8 mouse cellular contexts compared by ENCODE assay signal in genomic region chr4:132921488-132921887, GRCm38 (mm10). TPM values are rescaled to one million over a fixed set of nuclear protein-coding genes. Genes with fewer than 3 reads are reported as not detected.
A peak's percentile ranks its signal among the peaks of the same experiment; 100 is the strongest.
DNase-seq lines count a peak whose midpoint lies in the region; ATAC-seq and TF ChIP-seq lines count a peak whose summit lies in the region.

No protein-coding gene starts in this region.

- no peak for TF ChIP-seq CTCF in liver, adult 2 months (IDR thresholded peaks at IDR 0.05; ENCODE audit: low read depth, low read length)

- H3K9ac ChIP-seq in liver, adult 2 months (ENCODE audit: low read depth, low read length): peak overlapping the region; percentile 99
- peak overlapping the region; percentile 72 for H3K9ac ChIP-seq in embryonic facial prominence, embryonic 11.5 days (replicated peaks; ENCODE audit: low read length)
- H3K9ac ChIP-seq in intestine, embryonic 14.5 days (ENCODE audit: low read length): peak overlapping the region; percentile 85
- peak overlapping the region; percentile 91 for H3K9ac ChIP-seq in neural tube, embryonic 12.5 days

- H3K4me2 ChIP-seq in embryonic facial prominence, embryonic 11.5 days (ENCODE audit: low read depth, low read length): peak overlapping the region; percentile 69
- H3K4me2 ChIP-seq in intestine, embryonic 14.5 days (ENCODE audit: low read length): peak overlapping the region; percentile 72
- H3K4me2 ChIP-seq in neural tube, embryonic 12.5 days (replicated peaks): peak overlapping the region; percentile 77

- H3K4me1 ChIP-seq in liver, adult 2 months (ENCODE audit: control insufficient read depth, insufficient read depth, low read length): peaks cover 4% of the 10 kb centered on the region; the same call in 1 of the 2 replicates
- no peaks in the 10 kb centered on the region for H3K4me1 ChIP-seq in embryonic facial prominence, embryonic 11.5 days (ENCODE audit: control insufficient read depth, insufficient read depth, low read length)
- peaks cover 12% of the 10 kb centered on the region; the same call in 1 of the 2 replicates for H3K4me1 ChIP-seq in intestine, embryonic 14.5 days (replicated peaks; ENCODE audit: control insufficient read depth, insufficient read depth, low read length)
- peaks cover 6% of the 10 kb centered on the region for H3K4me1 ChIP-seq in neural tube, embryonic 12.5 days

- H3K9me3 ChIP-seq in embryonic facial prominence, embryonic 11.5 days (replicated peaks; ENCODE audit: control insufficient read depth, low read length): no peaks in the 10 kb centered on the region
- H3K9me3 ChIP-seq in intestine, embryonic 14.5 days (ENCODE audit: control insufficient read depth, low read length): no peaks in the 10 kb centered on the region
- no peaks in the 10 kb centered on the region for H3K9me3 ChIP-seq in neural tube, embryonic 12.5 days

- DNase-seq in liver, adult 2 months (ENCODE audit: extremely low read depth, low read depth, low spot score): no peak
- DNase-seq in liver: no peak
- DNase-seq in embryonic facial prominence, embryonic 11.5 days (ENCODE audit: low spot score): no peak
- DNase-seq in intestine, embryonic 14.5 days (ENCODE audit: low spot score): no peak
- no peak for DNase-seq in adrenal gland, adult (ENCODE audit: inconsistent age in 2 of 2, low spot score in 1 of 2)
- DNase-seq in B cell, adult 2 months: no peak
- DNase-seq in kidney, adult 9 months: no peak

- 37% methylated on average over 12 of the region's 12 CpGs for WGBS in liver, adult 2 months
- WGBS in embryonic facial prominence, embryonic 11.5 days: 46% methylated on average over 12 of the region's 12 CpGs
- WGBS in intestine, embryonic 14.5 days: 36% methylated on average over 12 of the region's 12 CpGs
- 47% methylated on average over 12 of the region's 12 CpGs for WGBS in neural tube, embryonic 12.5 days

- H3K4me3 ChIP-seq in liver, adult 2 months (ENCODE audit: insufficient read depth, low read depth, low read length): peak overlapping the region; percentile 93
- H3K4me3 ChIP-seq in embryonic facial prominence, embryonic 11.5 days (ENCODE audit: low read depth, low read length): peak overlapping the region; percentile 85
- H3K4me3 ChIP-seq in intestine, embryonic 14.5 days (ENCODE audit: low read depth, low read length): peak overlapping the region; percentile 87
- peak overlapping the region; percentile 93 for H3K4me3 ChIP-seq in neural tube, embryonic 12.5 days

- H3K36me3 ChIP-seq in liver, adult 2 months (ENCODE audit: control insufficient read depth, insufficient read depth, low read length): peaks cover 5% of the 10 kb centered on the region
- no peaks in the 10 kb centered on the region; the same call in 1 of the 2 replicates for H3K36me3 ChIP-seq in embryonic facial prominence, embryonic 11.5 days (replicated peaks; ENCODE audit: control insufficient read depth, insufficient read depth, low read depth, low read length)
- peaks cover 21% of the 10 kb centered on the region for H3K36me3 ChIP-seq in intestine, embryonic 14.5 days (ENCODE audit: control insufficient read depth, insufficient read depth, low read length)
- peaks cover 20% of the 10 kb centered on the region for H3K36me3 ChIP-seq in neural tube, embryonic 12.5 days

- H3K27me3 ChIP-seq in liver, adult 2 months (ENCODE audit: control insufficient read depth, insufficient read depth, low read length): no peaks in the 10 kb centered on the region
- no peaks in the 10 kb centered on the region for H3K27me3 ChIP-seq in embryonic facial prominence, embryonic 11.5 days (ENCODE audit: control insufficient read depth, insufficient read depth, low read length)
- no peaks in the 10 kb centered on the region for H3K27me3 ChIP-seq in intestine, embryonic 14.5 days (replicated peaks; ENCODE audit: control insufficient read depth, insufficient read depth, low read length)
- no peaks in the 10 kb centered on the region for H3K27me3 ChIP-seq in neural tube, embryonic 12.5 days (replicated peaks)

- TF ChIP-seq POLR2A in liver, adult 2 months (IDR thresholded peaks at IDR 0.05; ENCODE audit: extremely low read depth, insufficient read depth, low read length): no peak

- peaks cover 3% of the 10 kb centered on the region; the same call in 1 of the 2 replicates for H3K79me2 ChIP-seq in liver, adult 2 months (ENCODE audit: control insufficient read depth, insufficient read depth, low read length)

- H3K27ac ChIP-seq in liver, adult 2 months (replicated peaks; ENCODE audit: insufficient read depth, low read depth, low read length): no peak overlapping the region
- no peak overlapping the region for H3K27ac ChIP-seq in embryonic facial prominence, embryonic 11.5 days (replicated peaks; ENCODE audit: low read depth, low read length)
- no peak overlapping the region for H3K27ac ChIP-seq in intestine, embryonic 14.5 days (ENCODE audit: low read depth)
- no peak overlapping the region for H3K27ac ChIP-seq in neural tube, embryonic 12.5 days

- no peak for ATAC-seq in embryonic facial prominence, embryonic 11.5 days (replicated peaks; ENCODE audit: insufficient number of reproducible peaks, low FRiP score, low TSS enrichment, low read depth)
- no peak for ATAC-seq in intestine, embryonic 14.5 days (replicated peaks; ENCODE audit: low FRiP score, low TSS enrichment, low read depth)
- no peak for ATAC-seq in neural tube, embryonic 12.5 days (ENCODE audit: low FRiP score, low read depth)

RNA-seq across cellular contexts. Expression of gene Fam76a, which starts 0.9 kb away (rescaled TPM):
- total RNA-seq in liver, adult 2 months (2014; rRNA removed): 11.3 and 11.6 TPM in 2 replicates
- polyA plus RNA-seq in liver, adult 2 months (2012; rRNA removed): 4.9 and 5.8 TPM in 2 replicates
- 26.3 and 36.6 TPM in 2 replicates for polyA plus RNA-seq in embryonic facial prominence, embryonic 11.5 days (2014; fragmentation: Nextera tagmentation; extraction: Ambion mirVana)
- polyA plus RNA-seq in intestine, embryonic 14.5 days (2014; fragmentation: Nextera tagmentation; extraction: Ambion mirVana): 40.1 and 41.9 TPM in 2 replicates
- 27.3 and 29.6 TPM in 2 replicates for polyA plus RNA-seq in neural tube, embryonic 12.5 days (2016; fragmentation: Nextera tagmentation; extraction: Ambion mirVana)

RNA-seq across cellular contexts. Expression of gene Stx12, which starts 37.2 kb away (rescaled TPM):
- total RNA-seq in liver, adult 2 months (2014; rRNA removed): 13.6 and 15.2 TPM in 2 replicates
- 5.7 and 6.9 TPM in 2 replicates for polyA plus RNA-seq in liver, adult 2 months (2012; rRNA removed)
- polyA plus RNA-seq in embryonic facial prominence, embryonic 11.5 days (2014; fragmentation: Nextera tagmentation; extraction: Ambion mirVana): 82.1 and 84.8 TPM in 2 replicates
- polyA plus RNA-seq in intestine, embryonic 14.5 days (2014; fragmentation: Nextera tagmentation; extraction: Ambion mirVana): 58.1 and 63.4 TPM in 2 replicates
- polyA plus RNA-seq in neural tube, embryonic 12.5 days (2016; fragmentation: Nextera tagmentation; extraction: Ambion mirVana): 108 and 110 TPM in 2 replicates

RNA-seq across cellular contexts. Expression of gene Fgr, which starts 52.4 kb away (rescaled TPM):
- total RNA-seq in liver, adult 2 months (2014; rRNA removed): 1.2 and 1.3 TPM in 2 replicates
- polyA plus RNA-seq in liver, adult 2 months (2012; rRNA removed): 0.86 and 1.6 TPM in 2 replicates
- polyA plus RNA-seq in embryonic facial prominence, embryonic 11.5 days (2014; fragmentation: Nextera tagmentation; extraction: Ambion mirVana): 0.08 and 0.20 TPM in 2 replicates
- polyA plus RNA-seq in intestine, embryonic 14.5 days (2014; fragmentation: Nextera tagmentation; extraction: Ambion mirVana): 0.62 and 0.99 TPM in 2 replicates
- polyA plus RNA-seq in neural tube, embryonic 12.5 days (2016; fragmentation: Nextera tagmentation; extraction: Ambion mirVana): 0.22 and 0.28 TPM in 2 replicates
